Mouse (Mus musculus) bone marrow macrophage, adult 2 months (primary cell): Measurements from ENCODE around the gene Ankrd36. TPM values are rescaled to one million over a fixed set of nuclear protein-coding genes. Genes with fewer than 3 reads are reported as not detected.
"Not testable (repeated sequence)": the region's sequence is repeated elsewhere in the genome, so short reads cannot be mapped to it uniquely, and the experiment has no call there.

Experiments used
- H3K27ac ChIP-seq: 2 replicates; pipeline ENCODE4 v1.5.1; 2012; ENCODE audit warnings: low read depth, low read length; ENCODE audit not compliant: insufficient read depth
- H3K4me1 ChIP-seq: 2 replicates; pipeline ENCODE4 v1.6.1; 2012; ENCODE audit warnings: low read length; ENCODE audit not compliant: control insufficient read depth, insufficient read depth
- H3K4me3 ChIP-seq: 2 replicates; pipeline ENCODE4 v1.5.1; 2012; ENCODE audit warnings: mild to moderate bottlenecking, low read length, moderate library complexity; ENCODE audit not compliant: insufficient read depth
- CTCF ChIP-seq: IDR thresholded peaks from 2 replicates; pipeline ENCODE4 v1.5.1; 2012; ENCODE audit warnings: low read depth, mild to moderate bottlenecking, low read length, moderate library complexity
- POLR2A ChIP-seq: IDR thresholded peaks from 2 replicates; pipeline ENCODE4 v1.6.1; 2012; ENCODE audit warnings: mild to moderate bottlenecking, low read depth, low read length, borderline replicate concordance
- polyA plus RNA-seq: library from polyadenylated mRNA; stranded (reverse); fragments of >200 nt; gene quantifications from 2 replicates; pipeline ENCODE4 v1.2.4, GENCODE M21; 2012; ENCODE audit not compliant: missing spikeins, insufficient read depth, insufficient read length

Gene Ankrd36
- polyA plus RNA-seq, 1 experiment = not detected

DNA sequence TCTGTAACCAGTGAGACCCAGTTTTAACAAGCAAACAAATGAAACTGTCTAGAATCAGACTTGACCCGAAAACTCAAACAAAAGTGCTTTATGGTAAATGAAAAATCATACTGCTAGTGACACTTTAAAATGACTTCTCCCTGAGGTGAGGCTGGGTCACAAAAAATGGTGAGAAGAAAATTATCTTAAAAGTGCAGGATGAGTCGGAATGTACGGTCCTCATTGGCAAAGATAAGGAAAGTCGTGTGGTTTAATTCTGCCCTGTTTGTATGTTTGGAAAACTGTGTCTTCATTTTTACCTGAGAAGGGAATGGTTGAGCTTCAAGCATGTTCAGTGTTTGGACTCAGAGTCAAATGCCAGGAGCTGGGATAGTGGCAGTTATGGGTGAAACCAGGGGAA, 2.4 kb downstream of the Ankrd36 start:
- Histone ChIP-seq H3K27ac (no peak overlapping the region), H3K4me1 (peaks cover 5% of the 10 kb centered on the region), H3K4me3 (no peak overlapping the region)
- TF ChIP-seq POLR2A (no peak), CTCF (no peak)

DNA sequence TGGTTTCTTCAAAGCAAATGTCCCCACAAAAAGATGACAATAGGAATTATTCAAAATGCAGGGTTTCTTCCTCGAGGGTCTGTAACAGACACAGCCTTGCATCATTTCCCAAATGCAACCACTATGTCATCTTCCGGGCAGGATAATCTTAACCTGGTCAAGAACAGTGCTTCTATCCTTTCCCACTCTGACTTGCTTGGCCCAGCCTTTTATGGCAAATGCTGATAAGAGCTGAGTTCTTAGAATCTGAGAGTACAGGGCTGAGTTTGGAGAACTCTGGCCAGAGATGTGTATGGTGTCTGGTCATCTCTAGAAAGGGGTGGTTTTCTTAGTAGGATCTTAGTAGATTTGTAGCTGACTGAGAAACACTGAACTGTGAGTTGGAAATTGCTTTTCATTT, 4.3 kb downstream of the Ankrd36 start:
- no peaks in the 10 kb centered on the region for H3K4me1 ChIP-seq
- H3K27ac ChIP-seq = no peak overlapping the region
- H3K4me3 ChIP-seq = no peak overlapping the region
- no peak for TF ChIP-seq POLR2A
- no peak for TF ChIP-seq CTCF

DNA sequence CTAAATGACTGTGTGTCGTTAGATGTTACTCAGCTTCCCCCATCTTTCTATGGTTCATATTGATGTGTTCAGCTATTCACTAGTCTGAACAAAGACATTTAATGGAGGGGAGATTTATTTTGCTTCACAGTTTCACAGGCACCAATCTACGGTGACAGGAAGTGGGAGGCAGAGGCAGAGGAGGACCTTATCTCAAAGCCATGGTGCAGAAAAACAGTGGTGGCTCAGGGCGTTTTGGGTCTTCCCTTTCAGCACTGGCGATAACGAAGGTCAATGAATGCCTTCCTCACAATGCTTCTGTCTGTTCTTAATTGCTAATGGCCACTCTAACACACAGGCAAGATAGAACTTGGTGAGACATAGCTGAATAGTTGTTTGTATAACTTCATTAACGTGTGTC, 5.6 kb downstream of the Ankrd36 start:
- TF ChIP-seq CTCF = no peak
- no peak for TF ChIP-seq POLR2A
- H3K4me1 ChIP-seq = no peaks in the 10 kb centered on the region
- H3K4me3 ChIP-seq = no peak overlapping the region
- H3K27ac ChIP-seq = no peak overlapping the region

DNA sequence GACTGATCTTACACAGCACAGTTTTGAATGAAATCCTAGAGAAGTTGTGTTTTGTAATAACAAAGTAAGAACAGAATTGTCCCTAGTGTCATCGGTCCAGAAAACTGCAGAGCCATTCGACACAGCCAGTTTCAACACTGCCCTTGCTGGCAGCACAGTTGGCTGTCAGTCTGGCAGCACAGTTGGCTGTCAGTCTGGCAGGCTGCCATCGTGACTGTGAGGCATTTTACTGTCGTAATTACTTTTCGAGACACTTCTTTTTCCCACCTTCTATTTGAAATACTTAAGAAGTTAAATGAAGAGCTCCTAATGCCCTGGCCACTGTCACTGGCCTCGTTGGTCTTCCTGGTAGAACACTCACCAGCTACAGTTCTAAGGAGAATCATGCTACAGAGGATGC, 22.9 kb downstream of the Ankrd36 start:
- Histone ChIP-seq H3K4me3 (no peak overlapping the region), H3K4me1 (peaks cover 15% of the 10 kb centered on the region), H3K27ac (no peak overlapping the region)
- no peak for TF ChIP-seq POLR2A
- no peak for TF ChIP-seq CTCF

DNA sequence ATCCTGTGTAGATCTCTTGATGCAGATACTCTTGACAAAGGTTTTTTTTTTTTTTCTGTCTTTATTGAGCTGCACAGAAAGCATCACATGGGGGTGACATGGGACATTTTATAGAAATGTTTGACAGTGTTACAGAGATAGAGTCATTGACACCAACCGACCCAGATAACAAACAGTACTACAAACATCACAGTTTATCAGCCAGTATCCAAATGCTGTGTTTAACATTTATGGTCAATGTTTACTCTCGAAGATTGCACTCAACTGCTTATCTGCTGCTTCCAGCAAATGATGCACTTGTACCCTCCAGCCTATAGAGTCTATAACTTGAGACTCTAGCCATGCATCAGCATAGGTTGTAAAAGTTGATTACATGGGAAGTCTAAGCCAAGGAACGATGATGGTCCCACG, 25.9 kb downstream of the Ankrd36 start:
- Histone ChIP-seq H3K27ac (no peak overlapping the region), H3K4me1 (peaks cover 13% of the 10 kb centered on the region), H3K4me3 (no peak overlapping the region)
- TF ChIP-seq CTCF (no peak), POLR2A (no peak)

DNA sequence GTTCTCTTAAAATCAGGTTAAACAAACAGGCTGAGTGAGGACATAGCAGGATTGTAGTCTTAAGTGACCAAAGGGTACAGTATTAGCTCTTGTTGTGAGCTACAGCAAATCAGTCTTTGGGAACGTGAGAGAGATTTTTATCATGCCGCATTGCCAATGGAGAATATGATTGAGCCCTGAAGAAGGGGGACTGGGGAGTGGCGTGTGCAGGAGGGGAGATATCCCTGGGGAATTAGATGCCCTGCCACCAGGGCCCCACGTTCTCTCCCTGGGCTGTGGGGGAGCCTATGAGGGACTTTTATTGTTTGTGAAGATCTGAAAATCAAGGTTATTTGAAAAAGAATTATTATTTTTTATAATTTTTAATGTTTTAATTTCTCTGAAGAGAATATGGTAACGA, 26.3 kb downstream of the Ankrd36 start:
- H3K4me1 ChIP-seq = peaks cover 11% of the 10 kb centered on the region
- TF ChIP-seq CTCF = no peak
- no peak for TF ChIP-seq POLR2A
- H3K4me3 ChIP-seq = no peak overlapping the region
- H3K27ac ChIP-seq = no peak overlapping the region

DNA sequence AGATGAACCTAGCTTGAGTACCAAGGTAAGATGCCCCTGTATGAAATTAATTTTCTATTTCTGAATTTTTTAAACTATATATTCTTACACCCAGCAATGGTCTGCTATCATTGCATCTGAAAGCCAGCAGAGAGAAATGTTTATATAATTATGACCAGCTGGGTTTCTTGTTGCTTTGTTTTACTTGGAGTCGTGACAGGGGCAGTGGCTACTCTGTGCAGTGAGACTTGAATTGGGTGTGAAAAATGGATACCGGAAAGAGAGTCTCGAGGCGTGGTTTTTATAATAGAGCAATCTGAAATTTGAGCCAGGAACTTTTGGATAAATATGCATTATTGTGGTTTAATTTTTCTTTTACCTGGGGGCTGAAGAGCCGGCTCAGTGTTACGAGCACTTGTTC, 27.3 kb downstream of the Ankrd36 start:
- TF ChIP-seq CTCF = no peak
- TF ChIP-seq POLR2A = no peak
- H3K4me3 ChIP-seq = no peak overlapping the region
- H3K4me1 ChIP-seq = peaks cover 5% of the 10 kb centered on the region
- no peak overlapping the region for H3K27ac ChIP-seq

DNA sequence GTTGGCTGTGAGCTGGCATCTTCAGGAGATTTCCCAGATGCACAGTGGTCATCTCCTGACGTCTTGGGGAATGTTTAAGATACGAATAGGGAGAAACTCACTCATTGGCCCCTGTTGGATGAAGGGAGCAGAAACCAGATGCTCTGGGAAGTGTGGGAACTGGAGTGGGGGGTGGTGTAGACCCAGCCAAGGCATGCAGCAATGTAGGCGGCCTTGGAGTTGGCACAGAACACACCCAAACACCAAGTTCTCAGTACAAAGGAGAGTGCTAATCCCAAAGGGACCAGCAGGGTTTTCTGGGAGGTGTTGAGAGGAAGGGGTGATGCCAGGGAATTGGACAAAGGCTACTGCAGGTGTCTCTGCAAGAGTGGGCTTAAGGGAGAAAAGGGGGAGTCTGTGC, 35.9 kb downstream of the Ankrd36 start:
- Histone ChIP-seq H3K4me1 (no peaks in the 10 kb centered on the region), H3K4me3 (no peak overlapping the region), H3K27ac (no peak overlapping the region)
- TF ChIP-seq CTCF = no peak
- no peak for TF ChIP-seq POLR2A

DNA sequence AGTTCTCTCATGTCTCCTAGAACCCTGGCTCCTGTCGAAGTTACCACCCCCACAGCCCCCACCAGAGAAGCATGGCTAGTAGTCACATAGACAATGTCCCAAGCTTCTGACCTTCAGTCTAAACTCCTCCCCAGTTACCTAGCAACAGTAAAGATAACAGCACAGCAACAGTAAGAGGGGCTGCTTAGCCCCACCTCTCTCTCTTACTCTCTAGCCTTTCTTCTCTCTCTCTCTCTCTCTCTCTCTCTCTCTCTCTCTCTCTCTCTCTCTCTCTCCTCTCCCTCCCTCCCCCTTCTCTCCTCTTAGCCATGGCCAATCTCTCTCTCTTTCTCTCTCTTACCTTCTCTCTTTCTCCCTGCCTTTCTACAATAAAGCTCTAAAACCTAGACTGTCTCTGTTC, 42.4 kb downstream of the Ankrd36 start:
- not testable (repeated sequence) for H3K4me3 ChIP-seq, H3K4me1 ChIP-seq, H3K27ac ChIP-seq

DNA sequence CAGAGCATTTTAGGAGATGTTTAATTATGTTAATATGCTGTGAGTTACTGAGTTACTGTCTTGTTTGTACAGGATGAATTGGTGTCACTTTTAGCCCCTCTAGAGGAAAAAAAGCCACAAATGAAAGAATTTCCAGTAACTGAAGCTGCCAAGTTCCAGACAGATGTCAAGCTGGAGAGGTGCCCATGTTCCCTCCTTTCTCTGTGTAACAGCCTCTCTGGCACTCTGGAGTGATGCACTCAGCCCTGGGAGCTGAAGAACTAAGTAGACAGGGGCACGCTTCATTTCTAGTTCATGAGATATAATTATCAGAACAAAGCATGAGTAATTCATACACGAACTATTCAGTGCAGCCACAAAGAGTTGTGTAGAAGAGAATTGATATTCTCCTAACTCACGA, 45.0 kb downstream of the Ankrd36 start:
- TF ChIP-seq CTCF = no peak
- TF ChIP-seq POLR2A = no peak
- H3K4me1 ChIP-seq = no peaks in the 10 kb centered on the region
- no peak overlapping the region for H3K4me3 ChIP-seq
- no peak overlapping the region for H3K27ac ChIP-seq

DNA sequence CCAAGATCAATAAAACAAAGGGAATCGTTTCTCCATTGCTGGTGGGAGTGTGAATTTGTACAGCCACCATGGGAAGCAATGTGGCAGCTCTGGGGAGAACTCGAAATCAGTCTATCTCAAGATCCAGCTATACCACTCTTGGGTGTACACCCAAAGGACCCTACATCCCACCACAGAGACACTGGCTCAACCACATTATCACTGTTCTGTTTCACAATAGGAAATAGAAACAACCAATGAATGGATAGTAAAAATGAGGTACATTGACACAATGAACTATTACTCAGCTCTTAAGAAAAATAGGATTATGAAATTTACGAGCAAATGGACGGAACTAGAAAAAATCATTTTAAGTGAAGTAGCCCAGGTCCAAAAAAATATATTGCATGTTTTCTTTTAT, 55.6 kb downstream of the Ankrd36 start:
- no peak for TF ChIP-seq POLR2A
- no peak for TF ChIP-seq CTCF
- Histone ChIP-seq H3K4me1 (no peaks in the 10 kb centered on the region), H3K27ac (no peak overlapping the region), H3K4me3 (no peak overlapping the region)

DNA sequence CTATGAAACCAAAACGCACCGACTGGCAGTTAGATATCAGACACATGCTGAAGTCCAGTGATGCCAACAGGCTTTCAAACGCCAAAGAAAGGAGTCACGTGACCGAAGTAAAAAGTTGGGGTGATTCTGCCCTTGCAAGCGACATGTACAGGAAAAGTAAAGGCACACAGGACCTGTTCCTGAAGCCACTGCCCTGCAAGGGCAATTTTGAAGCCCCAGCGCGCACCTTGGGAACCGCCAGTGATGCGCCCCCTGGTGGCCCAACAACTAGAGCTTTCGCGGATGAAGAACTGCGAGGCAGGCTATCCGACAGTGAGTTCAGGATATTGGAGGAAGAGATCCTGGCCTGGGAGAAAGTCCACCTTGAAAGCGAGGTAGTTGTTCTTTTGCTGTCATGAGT, 59.5 kb downstream of the Ankrd36 start:
- no peak for TF ChIP-seq POLR2A
- peak; percentile 89 for TF ChIP-seq CTCF
- Histone ChIP-seq H3K4me1 (no peaks in the 10 kb centered on the region), H3K4me3 (no peak overlapping the region), H3K27ac (no peak overlapping the region)
